Mouse (Mus musculus) intestine, postnatal 0 days (tissue): Measurements from ENCODE around the gene Megf8. TPM values are rescaled to one million over a fixed set of nuclear protein-coding genes. Genes with fewer than 3 reads are reported as not detected.

Source experiments
- ATAC-seq: fragments of 200-750 bp; cut with Nextera tagmentation; 2 replicates; pipeline ENCODE4 v1.8.0; 2017; ENCODE audit warnings: mild to moderate bottlenecking, moderate TSS enrichment, moderate library complexity
- H3K27ac ChIP-seq: fragments of 300-500 bp; sonication (generic); 2 replicates; pipeline ENCODE4 v1.5.1; 2014; ENCODE audit warnings: mild to moderate bottlenecking, low read depth, low read length, moderate library complexity
- H3K27me3 ChIP-seq: fragments of 300-500 bp; sonication (generic); replicated peaks from 2 replicates; pipeline ENCODE4 v1.6.1; 2014; ENCODE audit warnings: low read length, mixed read lengths; ENCODE audit not compliant: control insufficient read depth, insufficient read depth
- H3K36me3 ChIP-seq: fragments of 300-500 bp; sonication (generic); 2 replicates; pipeline ENCODE4 v1.6.1; 2014; ENCODE audit warnings: mild to moderate bottlenecking, moderate library complexity; ENCODE audit not compliant: control insufficient read depth, insufficient read depth
- H3K4me1 ChIP-seq: fragments of 300-500 bp; sonication (generic); replicated peaks from 2 replicates; pipeline ENCODE4 v1.6.1; 2014; ENCODE audit warnings: antibody characterized with exemption, low read length, mixed read lengths; ENCODE audit not compliant: control insufficient read depth, insufficient read depth
- H3K4me2 ChIP-seq: fragments of 300-500 bp; sonication (generic); replicated peaks from 2 replicates; pipeline ENCODE4 v1.6.1; 2014; ENCODE audit warnings: low read depth, mild to moderate bottlenecking, moderate library complexity
- H3K4me3 ChIP-seq: fragments of 300-500 bp; sonication (generic); 2 replicates; pipeline ENCODE4 v1.5.1; 2014; ENCODE audit warnings: low read depth, low read length
- H3K9ac ChIP-seq: fragments of 300-500 bp; sonication (generic); 2 replicates; pipeline ENCODE4 v1.6.1; 2014; ENCODE audit warnings: mild to moderate bottlenecking, low read depth, low read length
- H3K9me3 ChIP-seq: fragments of 300-500 bp; sonication (generic); 2 replicates; pipeline ENCODE4 v1.6.1; 2016; ENCODE audit warnings: mixed run types; ENCODE audit not compliant: control insufficient read depth
- CTCF ChIP-seq: sonication (generic); IDR thresholded peaks from 2 replicates; pipeline ENCODE4 v1.5.1; 2016; ENCODE audit warnings: low read depth, mild to moderate bottlenecking, control low read depth, antibody characterized with exemption, moderate library complexity
- WGBS: fragments of 180-500 bp; shearing (Covaris S2); extraction: QIAGEN DNeasy Blood & Tissue Kit; methylation state at CpG from one replicate; pipeline ENCODE4 v1.1.7; 2014; 5-methylcytosine and 5-hydroxymethylcytosine counted together
- polyA plus RNA-seq: library from polyadenylated mRNA; unstranded; fragments of >200 nt; fragmentation: Nextera tagmentation; extraction: Ambion mirVana; gene quantifications from 2 replicates; pipeline ENCODE4 v1.2.1, GENCODE M21; 2015

Gene Megf8
- polyA plus RNA-seq, 1 experiment from 2014 or later = 3.4 TPM

DNA sequence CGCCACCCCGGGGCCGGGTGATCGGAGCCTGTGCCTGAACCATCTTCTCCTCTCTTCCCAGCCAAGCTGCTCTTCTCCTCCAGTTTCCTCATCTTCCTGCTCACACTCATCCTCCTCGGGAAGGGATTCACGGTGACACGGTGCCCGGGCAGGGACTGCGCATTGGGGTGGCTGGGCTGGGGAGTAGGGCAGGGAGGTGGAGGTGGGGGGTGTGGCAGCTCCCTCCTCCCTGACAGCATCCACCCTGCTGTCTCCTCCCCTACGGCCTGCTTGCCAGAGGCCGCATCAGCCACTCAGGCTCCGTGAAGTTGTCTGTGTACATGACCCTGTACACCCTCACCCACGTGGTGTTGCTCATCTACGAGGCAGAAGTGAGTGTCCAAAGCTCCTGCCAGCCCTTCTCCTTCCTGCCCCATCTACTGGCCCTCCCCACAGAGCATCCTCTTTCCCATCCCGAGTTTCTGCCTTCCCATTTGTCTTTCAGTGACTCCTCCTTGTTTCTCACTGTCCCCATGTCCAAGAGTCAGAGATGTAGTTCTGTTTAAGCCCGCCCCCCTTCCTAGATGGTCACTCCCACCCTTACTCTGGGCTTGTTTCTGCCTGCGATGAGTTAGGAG is 8.2 kb upstream of the Megf8 start:
- ATAC-seq = no peak
- Histone ChIP-seq H3K36me3 (no peaks in the 10 kb centered on the region), H3K27me3 (peaks cover 47% of the 10 kb centered on the region), H3K27ac (no peak overlapping the region), H3K4me3 (no peak overlapping the region), H3K4me1 (0 out of 2 replicates have a peak, but pooled peaks cover 2% of the 10 kb centered on the region), H3K4me2 (no peak overlapping the region), H3K9me3 (no peaks in the 10 kb centered on the region), H3K9ac (no peak overlapping the region)
- 52% methylated on average over 17 of the region's 17 CpGs for WGBS
- TF ChIP-seq CTCF = no peak

DNA sequence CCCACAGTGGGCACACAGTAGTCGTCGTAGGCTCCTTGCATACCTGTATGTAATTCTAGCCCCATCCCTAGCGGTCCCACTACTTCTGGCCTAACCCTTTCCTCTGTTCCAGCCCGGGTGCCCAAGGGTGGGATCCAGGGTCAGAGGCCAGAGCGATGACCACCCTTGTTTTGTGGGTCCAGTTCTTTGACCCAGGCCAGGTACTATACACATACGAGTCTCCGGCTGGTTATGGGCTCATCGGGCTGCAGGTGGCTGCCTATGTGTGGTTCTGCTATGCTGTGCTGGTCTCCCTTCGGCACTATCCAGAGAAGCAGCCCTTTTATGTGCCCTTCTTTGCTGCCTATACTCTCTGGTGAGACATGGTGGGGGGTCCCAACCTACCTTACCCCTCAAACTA is 7.5 kb upstream of the Megf8 start:
- 0 out of 2 replicates have a peak, but pooled peaks cover 2% of the 10 kb centered on the region for H3K4me1 ChIP-seq
- TF ChIP-seq CTCF = no peak
- H3K4me2 ChIP-seq = no peak overlapping the region
- no peaks in the 10 kb centered on the region for H3K36me3 ChIP-seq
- H3K4me3 ChIP-seq = no peak overlapping the region
- no peaks in the 10 kb centered on the region for H3K9me3 ChIP-seq
- H3K27me3 ChIP-seq = peaks cover 49% of the 10 kb centered on the region
- no peak for ATAC-seq
- 88% methylated on average over 9 of the region's 9 CpGs for WGBS
- H3K27ac ChIP-seq = no peak overlapping the region
- no peak overlapping the region for H3K9ac ChIP-seq

GRCm38 (mm10) chr7:25311193-25311592 is 5.8 kb upstream of the Megf8 start:
- 71% methylated on average over 11 of the region's 11 CpGs for WGBS
- H3K4me3 ChIP-seq = no peak overlapping the region
- H3K36me3 ChIP-seq = no peaks in the 10 kb centered on the region
- H3K4me2 ChIP-seq = no peak overlapping the region
- no peak overlapping the region for H3K27ac ChIP-seq
- ATAC-seq = no peak
- no peaks in the 10 kb centered on the region for H3K9me3 ChIP-seq
- H3K4me1 ChIP-seq = 0 out of 2 replicates have a peak, but pooled peaks cover under 1% of the 10 kb centered on the region
- peaks cover 60% of the 10 kb centered on the region for H3K27me3 ChIP-seq
- no peak for TF ChIP-seq CTCF
- H3K9ac ChIP-seq = no peak overlapping the region

GRCm38 (mm10) chr7:25313325-25313724 is 3.6 kb upstream of the Megf8 start:
- TF ChIP-seq CTCF = no peak
- H3K36me3 ChIP-seq = no peaks in the 10 kb centered on the region
- H3K9ac ChIP-seq = no peak overlapping the region
- no peaks in the 10 kb centered on the region for H3K9me3 ChIP-seq
- H3K4me1 ChIP-seq = 0 out of 2 replicates have a peak, but pooled peaks cover 4% of the 10 kb centered on the region
- H3K27me3 ChIP-seq = peaks cover 48% of the 10 kb centered on the region
- no peak overlapping the region for H3K4me3 ChIP-seq
- no peak for ATAC-seq
- H3K27ac ChIP-seq = no peak overlapping the region
- 43% methylated on average over 7 of the region's 7 CpGs for WGBS
- H3K4me2 ChIP-seq = no peak overlapping the region

DNA sequence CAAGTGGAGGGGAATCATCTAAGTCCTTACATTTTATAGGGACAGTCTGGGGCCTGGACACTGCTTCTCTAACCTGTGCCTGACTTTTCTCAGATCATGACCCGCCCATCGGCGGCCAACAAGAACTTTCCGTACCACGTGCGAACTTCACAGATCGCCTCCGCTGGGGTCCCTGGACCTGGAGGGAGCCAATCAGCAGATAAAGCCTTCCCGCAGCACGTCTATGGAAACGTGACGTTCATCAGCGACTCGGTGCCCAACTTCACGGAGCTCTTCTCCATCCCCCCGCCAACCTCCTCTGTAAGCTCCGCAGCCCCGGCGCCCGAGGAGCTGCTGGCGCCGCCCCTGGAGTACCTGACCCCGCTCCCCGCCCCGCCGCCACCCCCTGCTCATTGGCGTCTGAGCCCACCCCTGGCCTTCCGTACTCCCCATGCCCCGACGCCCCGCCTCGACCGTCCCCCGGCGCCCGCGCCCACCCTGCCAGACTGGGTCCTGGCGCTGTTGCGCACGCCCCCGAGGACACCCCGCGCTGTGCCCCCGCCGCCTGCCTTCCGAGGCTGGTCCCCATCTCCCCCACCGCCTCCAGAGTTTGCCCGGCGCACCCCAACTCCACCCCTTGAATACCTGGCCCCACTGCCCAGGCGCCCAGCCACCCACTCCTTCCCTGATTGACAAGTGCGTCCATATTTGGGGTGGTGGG is 2.2 kb upstream of the Megf8 start:
- Histone ChIP-seq H3K27ac (no peak overlapping the region), H3K9ac (no peak overlapping the region), H3K4me3 (peak overlapping the region; percentile 70), H3K36me3 (no peaks in the 10 kb centered on the region), H3K4me1 (0 out of 2 replicates have a peak, but pooled peaks cover 4% of the 10 kb centered on the region), H3K4me2 (peak overlapping the region; percentile 89), H3K27me3 (peaks cover 48% of the 10 kb centered on the region), H3K9me3 (no peaks in the 10 kb centered on the region)
- WGBS = 3% methylated on average over 45 of the region's 51 CpGs
- ATAC-seq = no peak
- no peak for TF ChIP-seq CTCF

- 1% methylated on average over 67 of the region's 69 CpGs for WGBS
- Histone ChIP-seq H3K9me3 (no peaks in the 10 kb centered on the region), H3K36me3 (no peaks in the 10 kb centered on the region), H3K9ac (no peak overlapping the region), H3K27me3 (peaks cover 48% of the 10 kb centered on the region), H3K27ac (no peak overlapping the region), H3K4me3 (peak overlapping the region; percentile 70), H3K4me2 (peak overlapping the region; percentile 89), H3K4me1 (0 out of 2 replicates have a peak, but pooled peaks cover 4% of the 10 kb centered on the region)
- TF ChIP-seq CTCF = no peak
- ATAC-seq = no peak
These were observed 1.5 kb upstream of the Megf8 start for GRCm38 (mm10) chr7:25315306-25316041.
